9 mouse cellular contexts compared by ENCODE assay signal in genomic region chr5:105684861-105685600, GRCm38 (mm10). TPM values are rescaled to one million over a fixed set of nuclear protein-coding genes. Genes with fewer than 3 reads are reported as not detected.
DNase-seq lines count a peak whose midpoint lies in the region; ATAC-seq and TF ChIP-seq lines count a peak whose summit lies in the region.
"Had no signal": no experiment of that assay in that cellular context is flagged by ENCODE, and none has a peak within 500 bp of the region (broad histone marks: within the 10 kb centered on the region; RNA-seq: fewer than 3 reads in every experiment).

No protein-coding gene starts in this region.

- H3K36me3 ChIP-seq in embryonic facial prominence, embryonic 10.5 days (replicated peaks) = no peaks in the 10 kb centered on the region
- no peaks in the 10 kb centered on the region for H3K36me3 ChIP-seq in limb, embryonic 13.5 days
- no peaks in the 10 kb centered on the region for H3K36me3 ChIP-seq in neural tube, embryonic 11.5 days (ENCODE audit: control insufficient read depth, insufficient read depth, low read length)
- H3K36me3 ChIP-seq in stomach, postnatal 0 days (ENCODE audit: control insufficient read depth, insufficient read depth, low read length) = no peaks in the 10 kb centered on the region

- no peak overlapping the region for H3K9ac ChIP-seq in limb, embryonic 13.5 days
- H3K9ac ChIP-seq in neural tube, embryonic 11.5 days (ENCODE audit: low read length) = no peak overlapping the region
- no peak overlapping the region for H3K9ac ChIP-seq in stomach, postnatal 0 days (ENCODE audit: low read length)

- DNase-seq in CD4-positive helper T cell, adult 2 months (ENCODE audit: low read depth, low spot score) = peak; percentile 91
- peak; percentile 75 for DNase-seq in adrenal gland, postnatal 25 days
- peak; percentile 80 for DNase-seq in embryonic facial prominence, embryonic 10.5 days (ENCODE audit: low spot score)
- DNase-seq in heart, adult 8-10 months (ENCODE audit: low spot score) = peak; percentile 81
- peak; percentile 68 to 74 for DNase-seq in kidney, adult 8-10 months
- DNase-seq in neural tube, embryonic 11.5 days (ENCODE audit: low spot score) = peak; percentile 77
- peak; percentile 83 for DNase-seq in stomach, postnatal 0 days (ENCODE audit: low spot score)

- no peak overlapping the region for H3K4me3 ChIP-seq in embryonic facial prominence, embryonic 10.5 days
- H3K4me3 ChIP-seq in limb, embryonic 13.5 days = no peak overlapping the region
- H3K4me3 ChIP-seq in neural tube, embryonic 11.5 days (ENCODE audit: low read depth, low read length) = no peak overlapping the region
- H3K4me3 ChIP-seq in stomach, postnatal 0 days (ENCODE audit: low read depth, low read length) = no peak overlapping the region
- H3K4me3 ChIP-seq: erythroblast, embryonic 14.5 days had no signal

- H3K4me1 ChIP-seq in embryonic facial prominence, embryonic 10.5 days = peaks cover 37% of the 10 kb centered on the region
- H3K4me1 ChIP-seq in limb, embryonic 13.5 days = peaks cover 5% of the 10 kb centered on the region
- peaks cover 11% of the 10 kb centered on the region for H3K4me1 ChIP-seq in neural tube, embryonic 11.5 days (ENCODE audit: control insufficient read depth, insufficient read depth, low read length)
- 0 out of 2 replicates have a peak, but pooled peaks cover 2% of the 10 kb centered on the region for H3K4me1 ChIP-seq in stomach, postnatal 0 days (replicated peaks; ENCODE audit: control insufficient read depth, insufficient read depth)

- TF ChIP-seq EP300 in stomach, postnatal 0 days (optimal IDR thresholded peaks at IDR 0.05) = no peak

- no peak overlapping the region for H3K4me2 ChIP-seq in limb, embryonic 13.5 days (replicated peaks)
- H3K4me2 ChIP-seq in neural tube, embryonic 11.5 days (ENCODE audit: low read depth) = no peak overlapping the region
- no peak overlapping the region for H3K4me2 ChIP-seq in stomach, postnatal 0 days (replicated peaks; ENCODE audit: low read depth)

- no peak overlapping the region for H3K27ac ChIP-seq in embryonic facial prominence, embryonic 10.5 days (replicated peaks)
- no peak overlapping the region for H3K27ac ChIP-seq in limb, embryonic 13.5 days
- H3K27ac ChIP-seq in neural tube, embryonic 11.5 days (ENCODE audit: low read depth, low read length) = no peak overlapping the region
- no peak overlapping the region for H3K27ac ChIP-seq in stomach, postnatal 0 days (replicated peaks)

- ATAC-seq in limb, embryonic 13.5 days (ENCODE audit: low FRiP score, low read depth) = peak; percentile 48; the same call in 1 of the 2 replicates
- peak; percentile 71; the same call in 1 of the 2 replicates for ATAC-seq in neural tube, embryonic 11.5 days (ENCODE audit: insufficient read depth, low FRiP score, low TSS enrichment)
- ATAC-seq in stomach, postnatal 0 days (ENCODE audit: low FRiP score, low TSS enrichment) = peak; percentile 74

- WGBS in embryonic facial prominence, embryonic 10.5 days = 29% methylated on average over 14 of the region's 14 CpGs
- 25% methylated on average over 14 of the region's 14 CpGs for WGBS in limb, embryonic 13.5 days
- WGBS in neural tube, embryonic 11.5 days = 30% methylated on average over 14 of the region's 14 CpGs
- WGBS in stomach, postnatal 0 days = 27% methylated on average over 14 of the region's 14 CpGs

- H3K9me3 ChIP-seq in embryonic facial prominence, embryonic 10.5 days = no peaks in the 10 kb centered on the region
- H3K9me3 ChIP-seq in limb, embryonic 13.5 days = no peaks in the 10 kb centered on the region
- H3K9me3 ChIP-seq in neural tube, embryonic 11.5 days (ENCODE audit: control insufficient read depth, low read length) = no peaks in the 10 kb centered on the region
- H3K9me3 ChIP-seq in stomach, postnatal 0 days (ENCODE audit: control insufficient read depth, low read length) = no peaks in the 10 kb centered on the region

- H3K27me3 ChIP-seq in embryonic facial prominence, embryonic 10.5 days (replicated peaks; ENCODE audit: low read depth, poor library complexity, severe bottlenecking) = 0 out of 2 replicates have a peak, but pooled peaks cover 4% of the 10 kb centered on the region
- H3K27me3 ChIP-seq in limb, embryonic 13.5 days = no peaks in the 10 kb centered on the region
- no peaks in the 10 kb centered on the region for H3K27me3 ChIP-seq in neural tube, embryonic 11.5 days (ENCODE audit: control insufficient read depth, insufficient read depth, low read length)
- no peaks in the 10 kb centered on the region for H3K27me3 ChIP-seq in stomach, postnatal 0 days (ENCODE audit: control insufficient read depth, insufficient read depth, low read length)

- peak; percentile 87 for TF ChIP-seq CTCF in stomach, postnatal 0 days (IDR thresholded peaks at IDR 0.05; ENCODE audit: low read depth)

RNA-seq across cellular contexts. Expression of gene Lrrc8d, which starts 14.7 kb away (rescaled TPM):
- 99.7 and 124 TPM in 2 replicates for total RNA-seq in adrenal gland, postnatal 25 days (2021)
- 22.2 TPM in 2 replicates for polyA plus RNA-seq in embryonic facial prominence, embryonic 10.5 days (2016; fragmentation: Nextera tagmentation; extraction: Ambion mirVana)
- 10 to 100 TPM in 1 of 4 experiments, 1 to 10 TPM in 3; 7.2 to 11.1 (median 9.0) TPM for total RNA-seq in heart, adult 8-10 months (2022)
- 16.2 and 17.0 TPM in 2 replicates for polyA plus RNA-seq in limb, embryonic 13.5 days (2015; fragmentation: Nextera tagmentation; extraction: Ambion mirVana)
- 28.1 and 28.6 TPM in 2 replicates for polyA plus RNA-seq in neural tube, embryonic 11.5 days (2014; fragmentation: Nextera tagmentation; extraction: Ambion mirVana)
- polyA plus RNA-seq in stomach, postnatal 0 days (2015; fragmentation: Nextera tagmentation; extraction: Ambion mirVana) = 10.2 and 10.7 TPM in 2 replicates
